Mouse (Mus musculus) urinary bladder, postnatal 4 days (tissue): ENCODE data around the gene Olfr992.
"Not testable (repeated sequence)": the region's sequence is repeated elsewhere in the genome, so short reads cannot be mapped to it uniquely, and the experiment has no call there.

Experiments
- DNase-seq, 2 experiments: peaks; one replicate each; pipeline ENCODE4 v3.0.0; 2021 to 2022; ENCODE audit warnings: low spot score in 2 of 2

The Olfr992 gene

GRCm38 (mm10) chr2:85409369-85409768 lies at the start of gene Olfr992:
Gene Olfr992 (minus strand): TSS chr2:85409469.
- DNase-seq, result no peak

- no peak for DNase-seq
Observed at GRCm38 (mm10) chr2:85443539-85443938, 34.3 kb upstream of the Olfr992 start, which contains the start of gene Olfr995. Gene Olfr995 (minus strand): TSS chr2:85443639.

DNA sequence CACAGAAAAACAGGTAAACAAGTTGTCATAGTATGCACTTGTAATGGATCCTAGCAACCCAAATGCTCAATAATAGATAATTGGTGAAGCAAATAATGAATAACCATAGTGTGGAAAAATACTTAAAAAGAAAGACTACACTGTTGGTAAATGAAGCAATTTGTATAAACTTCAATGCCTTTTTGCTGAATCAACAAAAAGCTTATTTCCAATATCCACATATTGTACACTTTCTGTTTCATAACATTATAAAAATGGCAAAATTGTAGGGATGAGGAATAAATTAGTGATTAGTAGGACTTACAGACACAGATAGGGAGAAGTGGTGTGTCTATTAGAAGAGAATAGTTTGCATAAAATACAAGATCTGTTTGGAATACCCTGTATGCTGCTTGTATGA lies 33.3 kb upstream of the Olfr992 start:
- DNase-seq, result no peak

DNA sequence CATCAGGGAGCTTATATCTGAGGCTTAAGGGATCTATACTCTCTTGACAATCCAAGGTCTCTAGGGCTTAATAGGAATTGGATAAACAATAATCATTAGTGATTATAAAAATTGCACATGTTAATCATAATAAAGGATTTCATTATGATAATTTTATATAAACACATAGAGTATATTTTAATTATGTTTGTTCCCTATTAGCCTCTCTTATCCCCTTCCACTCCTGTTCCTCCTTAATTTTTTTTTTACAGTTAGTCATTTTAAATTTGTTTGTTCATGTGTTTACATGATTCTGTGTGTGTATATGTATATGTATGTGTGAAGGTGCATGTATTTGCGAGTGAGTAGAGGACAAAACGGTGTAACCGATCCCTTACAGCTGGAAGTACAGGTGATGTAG lies 27.1 kb upstream of the Olfr992 start, which contains the start of gene Olfr994:
Gene Olfr994 (minus strand): TSS at position 101 of the 400 bp plus-strand sequence.
- no peak for DNase-seq

GRCm38 (mm10) chr2:85425893-85426292 lies 16.6 kb upstream of the Olfr992 start:
- DNase-seq, result no peak

DNA sequence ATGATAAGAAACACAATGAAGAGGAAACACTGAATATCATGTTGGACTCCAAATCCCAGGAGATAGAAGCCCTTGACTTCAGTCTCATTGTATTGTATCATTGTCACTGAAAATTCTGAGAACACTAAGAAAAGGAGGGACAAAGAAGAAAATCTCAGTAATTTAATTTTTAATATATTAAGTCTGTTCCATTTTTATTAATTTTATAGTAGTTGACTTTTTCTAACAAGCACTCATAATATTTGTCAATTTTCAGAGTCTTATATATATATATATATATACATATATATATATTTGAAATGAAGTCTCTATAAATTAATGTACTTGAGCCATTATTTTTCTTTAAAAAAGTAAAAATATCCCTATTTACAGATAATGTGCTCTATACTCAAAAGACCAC lies 5.5 kb upstream of the Olfr992 start, which contains the start of gene Olfr993:
Gene Olfr993 (minus strand): TSS at position 101 of the 400 bp plus-strand sequence.
- DNase-seq, result no peak

DNA sequence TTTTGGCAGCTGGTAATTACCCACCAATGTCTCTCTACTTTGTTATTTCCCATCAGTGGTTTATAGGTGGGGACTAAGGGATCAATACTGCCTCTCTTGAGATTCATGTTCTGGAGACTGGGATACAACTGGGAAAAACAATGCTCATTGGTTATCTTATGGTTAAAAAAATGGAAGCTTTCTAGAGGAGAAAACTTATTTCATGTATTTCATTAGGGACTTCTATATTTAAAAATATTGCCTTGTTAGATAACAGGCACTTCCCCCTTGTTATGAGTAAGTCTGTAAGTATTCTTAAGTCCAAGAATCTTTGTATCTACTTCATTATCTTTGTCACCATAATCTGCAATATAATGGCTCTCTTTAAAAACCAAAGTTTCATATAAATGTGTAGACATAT lies 46.1 kb downstream of the Olfr992 start, which contains the start of gene Olfr988:
Gene Olfr988 (minus strand): TSS at position 101 of the 400 bp plus-strand sequence.
- DNase-seq, result not testable (repeated sequence)
